Mouse (Mus musculus) embryo, embryonic 10 days (tissue): ENCODE measurements around the gene Ralb.

Source experiments
- DNase-seq: peaks from one replicate; pipeline ENCODE4 v3.0.0-alpha.2; 2015; ENCODE audit warnings: low spot score

Ralb gene

GRCm38 (mm10) chr1:119492505-119492904, 12.1 kb downstream of the Ralb start:
- no peak for DNase-seq

- DNase-seq: no peak
These were observed 12.5 kb downstream of the Ralb start for GRCm38 (mm10) chr1:119492097-119492496.

- no peak for DNase-seq
These were observed 13.8 kb downstream of the Ralb start for GRCm38 (mm10) chr1:119490765-119491164.

- DNase-seq: no peak
These were observed 16.5 kb downstream of the Ralb start for GRCm38 (mm10) chr1:119487917-119488590.

GRCm38 (mm10) chr1:119485825-119486224, 18.8 kb downstream of the Ralb start:
- DNase-seq: no peak

GRCm38 (mm10) chr1:119484457-119484856, 20.1 kb downstream of the Ralb start:
- peak; percentile 60 for DNase-seq

- DNase-seq: no peak
These were observed 21.7 kb downstream of the Ralb start for GRCm38 (mm10) chr1:119482891-119483290.

GRCm38 (mm10) chr1:119481205-119481932, 23.2 kb downstream of the Ralb start:
- DNase-seq: no peak

- no peak for DNase-seq
These were observed 23.9 kb downstream of the Ralb start for GRCm38 (mm10) chr1:119480678-119481077.

GRCm38 (mm10) chr1:119479641-119480040, 25.0 kb downstream of the Ralb start:
- no peak for DNase-seq

- DNase-seq: no peak
These were observed 27.7 kb downstream of the Ralb start for GRCm38 (mm10) chr1:119476905-119477353.

GRCm38 (mm10) chr1:119474671-119475070, 29.9 kb downstream of the Ralb start:
- no peak for DNase-seq

GRCm38 (mm10) chr1:119472648-119473047, 31.9 kb downstream of the Ralb start:
- DNase-seq: no peak

GRCm38 (mm10) chr1:119471793-119472396, 32.7 kb downstream of the Ralb start:
- DNase-seq: no peak

- DNase-seq: peak; percentile 67
These were observed 41.2 kb downstream of the Ralb start for GRCm38 (mm10) chr1:119463386-119463785.

GRCm38 (mm10) chr1:119460062-119460461, 44.5 kb downstream of the Ralb start:
- DNase-seq: no peak

- DNase-seq: peak; percentile 83
These were observed 46.5 kb downstream of the Ralb start for GRCm38 (mm10) chr1:119457993-119458605.

- peak; percentile 34 for DNase-seq
These were observed 47.1 kb downstream of the Ralb start for GRCm38 (mm10) chr1:119457528-119457855.

- peak; percentile 35 for DNase-seq
These were observed 47.7 kb downstream of the Ralb start for GRCm38 (mm10) chr1:119456671-119457527.

GRCm38 (mm10) chr1:119453731-119454130, 50.9 kb downstream of the Ralb start:
- no peak for DNase-seq

GRCm38 (mm10) chr1:119451417-119451816, 53.2 kb downstream of the Ralb start:
- DNase-seq: no peak
